ENCODE assay signal across 8 mouse cellular contexts in the genomic region with DNA sequence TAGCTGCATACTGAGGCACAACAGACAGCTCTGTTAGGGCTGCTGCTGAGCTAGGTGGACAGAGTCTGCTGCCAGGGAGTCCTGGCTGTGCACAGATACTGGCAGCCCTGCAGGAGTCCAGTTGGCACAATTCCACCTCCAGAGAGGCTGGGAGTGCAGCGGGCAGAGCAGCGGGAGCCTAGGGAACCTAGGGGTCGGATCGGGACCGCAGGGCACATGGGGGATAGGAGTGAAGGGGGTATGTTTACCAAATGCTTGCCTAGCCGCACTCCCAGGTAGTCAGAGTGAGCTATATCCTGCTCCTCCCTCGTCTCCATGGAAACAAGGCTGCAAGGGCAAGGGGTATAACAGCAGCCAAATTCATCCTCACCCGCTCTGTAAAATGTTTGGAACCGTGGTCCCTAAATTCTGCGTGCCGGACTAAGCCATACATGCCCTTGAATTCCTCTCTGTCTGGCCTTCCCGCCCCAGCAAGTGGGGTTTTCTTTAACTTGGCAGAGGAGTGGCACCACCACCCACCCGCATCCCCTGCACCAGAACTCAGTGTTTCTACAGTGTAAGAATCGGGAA. TPM values are rescaled to one million over a fixed set of nuclear protein-coding genes. Genes with fewer than 3 reads are reported as not detected.
DNase-seq lines count a peak whose midpoint lies in the region; ATAC-seq lines count a peak whose summit lies in the region.
"Had no signal": no experiment of that assay in that cellular context is flagged by ENCODE, and none has a peak within 500 bp of the region (broad histone marks: within the 10 kb centered on the region; RNA-seq: fewer than 3 reads in every experiment).

No protein-coding gene starts in this region.

- no peak for DNase-seq in neural tube, embryonic 10.5 days (ENCODE audit: extremely low spot score, low spot score)
- peak; percentile 79 for DNase-seq in cerebellum, adult 9-10 months
- DNase-seq in urinary bladder, postnatal 25 days (ENCODE audit: low spot score): no peak

- H3K4me3 ChIP-seq in neural tube, embryonic 12.5 days: no peak overlapping the region
- 0 out of 2 replicates have a peak overlapping the region, but pooled peaks have one; percentile 6 for H3K4me3 ChIP-seq in forebrain, embryonic 16.5 days (replicated peaks; ENCODE audit: low read length)
- no peak overlapping the region for H3K4me3 ChIP-seq in kidney, embryonic 15.5 days (replicated peaks)
- no peak overlapping the region for H3K4me3 ChIP-seq in midbrain, embryonic 12.5 days
- H3K4me3 ChIP-seq: liver, embryonic 15.5 days had no signal

- H3K9me3 ChIP-seq in neural tube, embryonic 12.5 days: no peaks in the 10 kb centered on the region
- no peaks in the 10 kb centered on the region for H3K9me3 ChIP-seq in forebrain, embryonic 16.5 days (ENCODE audit: control insufficient read depth, low read length)
- H3K9me3 ChIP-seq in kidney, embryonic 15.5 days (replicated peaks): no peaks in the 10 kb centered on the region
- no peaks in the 10 kb centered on the region for H3K9me3 ChIP-seq in midbrain, embryonic 12.5 days
- H3K9me3 ChIP-seq: liver, embryonic 15.5 days had no signal

- H3K27me3 ChIP-seq in neural tube, embryonic 12.5 days (replicated peaks): peaks cover 10% of the 10 kb centered on the region; the same call in 1 of the 2 replicates
- no peaks in the 10 kb centered on the region for H3K27me3 ChIP-seq in forebrain, embryonic 16.5 days (replicated peaks; ENCODE audit: control insufficient read depth, insufficient read depth, low read length)
- H3K27me3 ChIP-seq in kidney, embryonic 15.5 days: peaks cover 6% of the 10 kb centered on the region; the same call in 1 of the 2 replicates
- peaks cover 31% of the 10 kb centered on the region for H3K27me3 ChIP-seq in midbrain, embryonic 12.5 days
- H3K27me3 ChIP-seq: liver, embryonic 15.5 days had no signal

- 0 out of 2 replicates have a peak, but pooled peaks have one; percentile 22 for ATAC-seq in neural tube, embryonic 12.5 days (ENCODE audit: low FRiP score, low read depth)
- peak; percentile 61 for ATAC-seq in forebrain, embryonic 16.5 days
- peak; percentile 35 for ATAC-seq in kidney, embryonic 15.5 days (replicated peaks; ENCODE audit: low FRiP score)
- ATAC-seq in midbrain, embryonic 12.5 days (ENCODE audit: low FRiP score, low read depth): peak; percentile 44; the same call in 1 of the 2 replicates

- H3K9ac ChIP-seq in neural tube, embryonic 12.5 days: no peak overlapping the region
- peak overlapping the region; percentile 27 for H3K9ac ChIP-seq in forebrain, embryonic 16.5 days (replicated peaks; ENCODE audit: low read depth, low read length)
- no peak overlapping the region for H3K9ac ChIP-seq in kidney, embryonic 15.5 days
- no peak overlapping the region for H3K9ac ChIP-seq in midbrain, embryonic 12.5 days (replicated peaks)
- H3K9ac ChIP-seq: liver, embryonic 15.5 days had no signal

- whole genome bisulfite sequencing in neural tube, embryonic 12.5 days: 26% methylated on average over 14 of the region's 14 CpGs
- WGBS in forebrain, embryonic 16.5 days: 14% methylated on average over 14 of the region's 14 CpGs
- 16% methylated on average over 14 of the region's 14 CpGs for WGBS in kidney, embryonic 15.5 days
- 21% methylated on average over 14 of the region's 14 CpGs for WGBS in midbrain, embryonic 12.5 days

- H3K4me2 ChIP-seq in neural tube, embryonic 12.5 days (replicated peaks): peak overlapping the region; percentile 27
- peak overlapping the region; percentile 47 for H3K4me2 ChIP-seq in forebrain, embryonic 16.5 days (ENCODE audit: low read length)
- H3K4me2 ChIP-seq in kidney, embryonic 15.5 days: peak overlapping the region; percentile 60
- H3K4me2 ChIP-seq in midbrain, embryonic 12.5 days (replicated peaks): peak overlapping the region; percentile 13; the same call in 1 of the 2 replicates

- peaks cover 14% of the 10 kb centered on the region for H3K4me1 ChIP-seq in neural tube, embryonic 12.5 days
- peaks cover 19% of the 10 kb centered on the region for H3K4me1 ChIP-seq in forebrain, embryonic 16.5 days (replicated peaks; ENCODE audit: control insufficient read depth, insufficient read depth, low read length)
- peaks cover 23% of the 10 kb centered on the region for H3K4me1 ChIP-seq in kidney, embryonic 15.5 days
- peaks cover 14% of the 10 kb centered on the region for H3K4me1 ChIP-seq in midbrain, embryonic 12.5 days

- no peaks in the 10 kb centered on the region for H3K36me3 ChIP-seq in neural tube, embryonic 12.5 days
- H3K36me3 ChIP-seq in forebrain, embryonic 16.5 days (ENCODE audit: control insufficient read depth, insufficient read depth): no peaks in the 10 kb centered on the region
- no peaks in the 10 kb centered on the region for H3K36me3 ChIP-seq in kidney, embryonic 15.5 days
- no peaks in the 10 kb centered on the region for H3K36me3 ChIP-seq in midbrain, embryonic 12.5 days

- H3K27ac ChIP-seq in neural tube, embryonic 12.5 days: no peak overlapping the region
- no peak overlapping the region for H3K27ac ChIP-seq in forebrain, embryonic 16.5 days (ENCODE audit: low read length)
- H3K27ac ChIP-seq in kidney, embryonic 15.5 days: no peak overlapping the region
- H3K27ac ChIP-seq in midbrain, embryonic 12.5 days (replicated peaks): no peak overlapping the region

RNA-seq across cellular contexts. Expression of a gene that starts 17.3 kb away (rescaled TPM):
- 36.5 and 41.9 TPM in 2 replicates for polyA plus RNA-seq in neural tube, embryonic 12.5 days (2016; fragmentation: Nextera tagmentation; extraction: Ambion mirVana)
- polyA plus RNA-seq in forebrain, embryonic 16.5 days (2015; fragmentation: Nextera tagmentation; extraction: Ambion mirVana): 11.5 and 11.7 TPM in 2 replicates
- 50.7 and 55.0 TPM in 2 replicates for polyA plus RNA-seq in kidney, embryonic 15.5 days (2015; fragmentation: Nextera tagmentation; extraction: Ambion mirVana)
- 46.3 and 48.8 TPM in 2 replicates for polyA plus RNA-seq in midbrain, embryonic 12.5 days (2016; fragmentation: Nextera tagmentation; extraction: Ambion mirVana)

RNA-seq across cellular contexts. Expression of a gene that starts 24.0 kb away (rescaled TPM):
- 6.1 and 6.9 TPM in 2 replicates for polyA plus RNA-seq in neural tube, embryonic 12.5 days (2016; fragmentation: Nextera tagmentation; extraction: Ambion mirVana)
- polyA plus RNA-seq in forebrain, embryonic 16.5 days (2015; fragmentation: Nextera tagmentation; extraction: Ambion mirVana): 4.7 and 6.1 TPM in 2 replicates
- polyA plus RNA-seq in kidney, embryonic 15.5 days (2015; fragmentation: Nextera tagmentation; extraction: Ambion mirVana): 19.0 and 19.2 TPM in 2 replicates
- polyA plus RNA-seq in midbrain, embryonic 12.5 days (2016; fragmentation: Nextera tagmentation; extraction: Ambion mirVana): 7.7 and 9.5 TPM in 2 replicates

RNA-seq across cellular contexts. Expression of a gene that starts 49.8 kb away (rescaled TPM):
- polyA plus RNA-seq in neural tube, embryonic 12.5 days (2016; fragmentation: Nextera tagmentation; extraction: Ambion mirVana): 18.0 and 18.8 TPM in 2 replicates
- polyA plus RNA-seq in forebrain, embryonic 16.5 days (2015; fragmentation: Nextera tagmentation; extraction: Ambion mirVana): 11.2 and 17.0 TPM in 2 replicates
- polyA plus RNA-seq in kidney, embryonic 15.5 days (2015; fragmentation: Nextera tagmentation; extraction: Ambion mirVana): 16.1 and 16.5 TPM in 2 replicates
- 17.2 and 18.0 TPM in 2 replicates for polyA plus RNA-seq in midbrain, embryonic 12.5 days (2016; fragmentation: Nextera tagmentation; extraction: Ambion mirVana)
